Mouse (Mus musculus) liver, postnatal 0 days (tissue): ENCODE results near the gene Gpr160.

Source experiments
- CTCF ChIP-seq: sonication (generic); IDR thresholded peaks from 2 replicates; pipeline ENCODE4 v1.5.1; 2016; ENCODE audit warnings: antibody characterized with exemption, low read depth
- EP300 ChIP-seq: IDR thresholded peaks from 2 replicates; pipeline ENCODE4 v1.6.1; 2016; ENCODE audit warnings: antibody characterized with exemption, low read depth, mild to moderate bottlenecking

GRCm38 (mm10) chr3:30812881-30813280 is 42.9 kb upstream of the Gpr160 start:
- TF ChIP-seq EP300 (no peak), CTCF (no peak)
